Mouse (Mus musculus) frontal cortex, adult 2 months (tissue): ENCODE measurements around the gene Fam69b. TPM values are rescaled to one million over a fixed set of nuclear protein-coding genes. Genes with fewer than 3 reads are reported as not detected.

Experiments
- DNase-seq, 2 experiments: peaks; one replicate each; pipeline ENCODE4 v3.0.0; 2022; ENCODE audit warnings: low spot score in 1 of 2; ENCODE audit errors: extremely low spot score in 1 of 2
- polyA plus RNA-seq: library from polyadenylated mRNA; depleted of rRNA; stranded (reverse); fragments of >200 nt; gene quantifications from 2 replicates; pipeline ENCODE4 v1.2.3, GENCODE M21; 2012; rRNA removed

The Fam69b gene
- polyA plus RNA-seq, 1 experiment: 88.0 TPM

GRCm38 (mm10) chr2:26654687-26655086 lies 26.4 kb downstream of the Fam69b start:
- DNase-seq: no peak

- no peak for DNase-seq
Measured at GRCm38 (mm10) chr2:26657426-26657825, 29.2 kb downstream of the Fam69b start.

DNA sequence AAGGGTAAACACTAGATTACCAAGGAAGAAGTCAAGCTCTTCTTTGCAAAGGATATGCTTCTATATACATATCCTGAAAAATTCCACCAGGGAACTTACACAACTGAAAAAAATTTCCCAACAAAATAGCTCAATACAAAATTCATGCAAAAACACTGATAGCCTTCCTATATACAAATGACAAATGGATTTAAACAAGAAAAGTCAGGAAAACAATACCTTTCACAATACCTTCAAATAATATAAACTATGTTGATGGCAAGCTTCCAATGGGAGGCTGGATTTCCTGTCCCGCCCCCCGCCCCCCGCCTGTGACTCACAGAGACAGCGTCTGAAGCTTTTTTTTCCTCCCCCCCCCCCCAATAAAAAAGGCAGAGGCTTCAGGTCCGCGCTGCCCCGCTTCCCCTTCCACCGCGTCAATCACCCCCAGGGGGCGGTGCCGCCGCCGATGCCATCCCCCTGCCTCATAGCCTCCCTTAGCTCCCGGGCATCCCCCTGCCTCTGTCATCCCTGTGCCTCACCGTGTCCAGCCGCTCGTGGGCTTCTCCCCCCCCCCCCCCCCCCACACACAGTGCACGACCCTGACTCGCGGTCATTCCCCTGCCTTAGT lies 33.0 kb downstream of the Fam69b start:
- no peak for DNase-seq

- no peak for DNase-seq
Measured at GRCm38 (mm10) chr2:26661768-26662508, 33.7 kb downstream of the Fam69b start.

- no peak for DNase-seq
Measured at GRCm38 (mm10) chr2:26662509-26662882, 34.2 kb downstream of the Fam69b start.

DNA sequence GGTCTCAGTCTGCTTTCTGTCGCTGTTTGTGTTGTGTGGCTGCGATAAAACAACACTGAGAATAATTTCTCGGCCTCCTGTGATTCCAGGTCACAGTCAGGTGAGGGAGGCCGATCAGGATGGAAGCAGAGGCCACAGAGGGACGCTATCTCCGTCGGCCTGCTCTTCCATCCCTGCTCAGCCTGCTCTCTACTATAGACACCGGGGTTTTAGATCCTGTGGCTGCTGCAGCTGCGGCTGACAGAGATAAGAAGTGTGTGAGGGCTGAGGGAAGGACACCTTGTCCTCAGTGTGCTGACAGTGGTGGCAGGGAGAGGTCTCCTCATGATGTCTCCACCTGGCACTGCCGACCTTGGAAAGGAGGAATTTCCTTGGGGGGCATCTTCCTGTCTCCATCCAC lies 34.9 kb downstream of the Fam69b start:
- no peak for DNase-seq

DNA sequence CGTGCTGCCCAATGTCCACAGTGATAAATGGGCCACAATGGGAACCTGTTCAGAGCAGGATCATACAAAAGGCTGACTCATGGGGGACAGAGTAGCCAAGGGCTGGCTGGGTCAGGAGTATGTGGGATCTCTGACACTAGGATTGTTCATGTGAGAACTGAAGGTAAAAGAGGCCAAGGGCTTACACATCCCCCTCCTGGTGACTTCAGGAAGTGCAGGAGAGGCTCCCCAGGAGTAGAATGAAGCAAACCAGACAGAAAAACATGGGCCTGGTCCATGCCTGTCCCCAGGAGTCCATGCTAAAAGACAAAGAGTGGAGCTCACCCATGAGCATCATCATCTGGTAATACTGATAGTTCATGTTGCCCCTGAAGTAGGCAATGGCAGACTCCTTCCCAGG lies 35.3 kb downstream of the Fam69b start:
- DNase-seq: peak in 1 of 2 experiments; percentile 41

- no peak for DNase-seq
Measured at GRCm38 (mm10) chr2:26668746-26669145, 40.5 kb downstream of the Fam69b start.

GRCm38 (mm10) chr2:26671182-26671581 lies 42.9 kb downstream of the Fam69b start, which contains the start of gene Lcn4:
Gene Lcn4 (minus strand): TSS chr2:26671282.
- DNase-seq: no peak

Other genes starting within 250 kb of the Fam69b start
- 65.9 and 80.2 TPM in 2 replicates for gene Snapc4, start 247.8 kb upstream of the Fam69b start, polyA plus RNA-seq
- gene Entr1, start 239.1 kb upstream of the Fam69b start, polyA plus RNA-seq: 291 and 306 TPM in 2 replicates
- 104 and 106 TPM in 2 replicates for gene Pmpca, start 239.1 kb upstream of the Fam69b start, polyA plus RNA-seq
- 26.6 and 31.6 TPM in 2 replicates for gene Inpp5e, start 219.3 kb upstream of the Fam69b start, polyA plus RNA-seq
- 30.8 and 36.1 TPM in 2 replicates for gene Sec16a, start 183.2 kb upstream of the Fam69b start, polyA plus RNA-seq
- 13.0 and 13.2 TPM in 2 replicates for gene Notch1, start 111.8 kb upstream of the Fam69b start, polyA plus RNA-seq
- 123 and 130 TPM in 2 replicates for gene Egfl7, start 48.4 kb upstream of the Fam69b start, polyA plus RNA-seq
- not detected in 2 replicates for gene Gm20532, start 41.8 kb upstream of the Fam69b start, polyA plus RNA-seq
- 2.7 and 3.6 TPM in 2 replicates for gene Agpat2, start 24.0 kb upstream of the Fam69b start, polyA plus RNA-seq
- gene Lcn4, start 42.8 kb downstream of the Fam69b start, polyA plus RNA-seq: not detected in 2 replicates
- not detected in 2 replicates for gene Abo, start 236.5 kb downstream of the Fam69b start, polyA plus RNA-seq